Mouse (Mus musculus) thymus, adult 2 months (tissue): ENCODE results near the gene Ankrd49. TPM values are rescaled to one million over a fixed set of nuclear protein-coding genes. Genes with fewer than 3 reads are reported as not detected.

Experiments
- DNase-seq: peaks from one replicate; pipeline ENCODE4 v3.0.0; 2021
- H3K27ac ChIP-seq: fragments of 200-500 bp; 2 replicates; pipeline ENCODE4 v1.5.1; 2012; ENCODE audit warnings: low read length, control low read depth; ENCODE audit not compliant: control insufficient read depth, insufficient read depth
- H3K27me3 ChIP-seq: fragments of 200-500 bp; 2 replicates; pipeline ENCODE4 v1.6.1; 2012; ENCODE audit warnings: mild to moderate bottlenecking, low read length, moderate library complexity, mixed read lengths; ENCODE audit not compliant: control insufficient read depth, insufficient read depth
- H3K36me3 ChIP-seq: fragments of 200-500 bp; 2 replicates; pipeline ENCODE4 v1.6.1; 2012; ENCODE audit warnings: mild to moderate bottlenecking, low read length, moderate library complexity; ENCODE audit not compliant: control insufficient read depth, insufficient read depth
- H3K4me1 ChIP-seq: fragments of 200-500 bp; replicated peaks from 2 replicates; pipeline ENCODE4 v1.6.1; 2012; ENCODE audit warnings: low read length; ENCODE audit not compliant: control insufficient read depth, insufficient read depth
- H3K4me3 ChIP-seq: fragments of 200-500 bp; 2 replicates; pipeline ENCODE4 v1.5.1; 2012; ENCODE audit warnings: mild to moderate bottlenecking, low read length, control low read depth, moderate library complexity; ENCODE audit not compliant: control insufficient read depth, insufficient read depth
- CTCF ChIP-seq: fragments of 200-500 bp; IDR thresholded peaks from 2 replicates; pipeline ENCODE4 v1.5.1; 2012; ENCODE audit warnings: mild to moderate bottlenecking, control low read depth, low read length, moderate library complexity, borderline replicate concordance; ENCODE audit not compliant: control insufficient read depth, poor library complexity, insufficient read depth; ENCODE audit errors: extremely low read depth
- POLR2A ChIP-seq: fragments of 200-500 bp; IDR thresholded peaks from 2 replicates; pipeline ENCODE4 v1.6.1; 2012; ENCODE audit warnings: mild to moderate bottlenecking, low read length, control low read depth, moderate library complexity; ENCODE audit not compliant: control insufficient read depth, poor library complexity, insufficient read depth; ENCODE audit errors: extremely low read depth
- WGBS: fragments of 180-500 bp; shearing (Covaris S2); methylation state at CpG from one replicate; pipeline ENCODE4 v1.1.7; 2018; 5-methylcytosine and 5-hydroxymethylcytosine counted together
- polyA plus RNA-seq: library from polyadenylated mRNA; depleted of rRNA; stranded (reverse); fragments of >200 nt; gene quantifications from 2 replicates; pipeline ENCODE4 v1.2.3, GENCODE M21; 2012

Ankrd49 gene
- polyA plus RNA-seq, 1 experiment: 10.2 TPM

GRCm38 (mm10) chr9:14805714-14806113, 21.1 kb upstream of the Ankrd49 start:
- Histone ChIP-seq H3K27me3 (no peaks in the 10 kb centered on the region), H3K4me3 (no peak overlapping the region), H3K36me3 (peaks cover 62% of the 10 kb centered on the region), H3K27ac (no peak overlapping the region), H3K4me1 (no peaks in the 10 kb centered on the region)
- 93% methylated on average over 2 of the region's 2 CpGs for WGBS
- TF ChIP-seq CTCF (no peak), POLR2A (no peak)
- DNase-seq: no peak

- H3K36me3 ChIP-seq: peaks cover 40% of the 10 kb centered on the region
- H3K4me3 ChIP-seq: no peak overlapping the region
- WGBS: 93% methylated on average over 6 of the region's 6 CpGs
- H3K27me3 ChIP-seq: no peaks in the 10 kb centered on the region
- TF ChIP-seq CTCF: no peak
- no peak for TF ChIP-seq POLR2A
- no peaks in the 10 kb centered on the region for H3K4me1 ChIP-seq
- no peak overlapping the region for H3K27ac ChIP-seq
- no peak for DNase-seq
Measured at GRCm38 (mm10) chr9:14787356-14787755, 2.7 kb upstream of the Ankrd49 start.

- H3K4me3 ChIP-seq: no peak overlapping the region
Measured at GRCm38 (mm10) chr9:14778341-14778740, 6.3 kb downstream of the Ankrd49 start.

GRCm38 (mm10) chr9:14773813-14774212, 10.8 kb downstream of the Ankrd49 start:
- Histone ChIP-seq H3K27me3 (no peaks in the 10 kb centered on the region), H3K4me3 (no peak overlapping the region), H3K36me3 (no peaks in the 10 kb centered on the region), H3K27ac (no peak overlapping the region), H3K4me1 (no peaks in the 10 kb centered on the region; the same call in 1 of the 2 replicates)
- WGBS: 49% methylated on average over 2 of the region's 2 CpGs
- TF ChIP-seq POLR2A (no peak), CTCF (no peak)
- no peak for DNase-seq

More at GRCm38 (mm10) chr9:14778341-14778740, 6.3 kb downstream of the Ankrd49 start:
- Histone ChIP-seq H3K27me3 (no peaks in the 10 kb centered on the region), H3K27ac (no peak overlapping the region), H3K4me1 (no peaks in the 10 kb centered on the region), H3K36me3 (peaks cover 11% of the 10 kb centered on the region)
- DNase-seq: no peak
- 96% methylated on average over 13 of the region's 13 CpGs for WGBS
- TF ChIP-seq POLR2A (no peak), CTCF (no peak)

- Histone ChIP-seq H3K36me3 (no peaks in the 10 kb centered on the region), H3K27ac (no peak overlapping the region), H3K27me3 (no peaks in the 10 kb centered on the region), H3K4me3 (no peak overlapping the region), H3K4me1 (no peaks in the 10 kb centered on the region; the same call in 1 of the 2 replicates)
- DNase-seq: no peak
- TF ChIP-seq POLR2A (no peak), CTCF (no peak)
- 95% methylated on average over 2 of the region's 2 CpGs for WGBS
Measured at GRCm38 (mm10) chr9:14772074-14772473, 12.6 kb downstream of the Ankrd49 start.

- Histone ChIP-seq H3K27ac (no peak within 1 kb of the TSS), H3K4me1 (no peaks in the 10 kb centered on the region; the same call in 1 of the 2 replicates), H3K4me3 (no peak within 1 kb of the TSS), H3K27me3 (no peaks in the 10 kb centered on the region), H3K36me3 (no peaks in the 10 kb centered on the region)
- TF ChIP-seq CTCF (no peak), POLR2A (no peak)
- no peak for DNase-seq
- 32% methylated on average over 23 of the region's 23 CpGs for WGBS
Measured at GRCm38 (mm10) chr9:14770803-14771471, 13.7 kb downstream of the Ankrd49 start, which contains the start of gene 1700012B09Rik. 1700012B09Rik (minus strand) TSS chr9:14771030.
